Mouse (Mus musculus): ENCODE measurements around the gene Gm7579. TPM values are rescaled to one million over a fixed set of nuclear protein-coding genes. Genes with fewer than 3 reads are reported as not detected.

Gm7579 gene
- polyA plus RNA-seq (2021; fragmentation: Nextera tagmentation), result not detected in 2 replicates
- long read RNA-seq, experiment 1, result 0 reads
- long read RNA-seq, experiment 2, result 0 reads

GRCm38 (mm10) chr7:142211559-142211958 lies at the start of gene Gm7579:
Gene Gm7579 (plus strand): TSS chr7:142211859.

GRCm38 (mm10) chr7:142165639-142166038 lies 46.0 kb upstream of the Gm7579 start, which contains the start of gene Gm4553:
Gene Gm4553 (minus strand): TSS chr7:142165739.

GRCm38 (mm10) chr7:142175905-142176304 lies 35.8 kb upstream of the Gm7579 start, which contains the start of gene Krtap5-2:
Gene Krtap5-2 (minus strand): TSS chr7:142176005.

GRCm38 (mm10) chr7:142190289-142190688 lies 21.4 kb upstream of the Gm7579 start, which contains the start of gene Gm10153:
Gene Gm10153 (minus strand): TSS chr7:142190389.

GRCm38 (mm10) chr7:142201064-142201463 lies 10.6 kb upstream of the Gm7579 start, which contains the start of gene Krtap5-3:
Gene Krtap5-3 (plus strand): TSS chr7:142201364.

GRCm38 (mm10) chr7:142229871-142230270 lies 18.2 kb downstream of the Gm7579 start, which contains the start of gene Krtap5-5:
Gene Krtap5-5 (minus strand): TSS chr7:142229971.

GRCm38 (mm10) chr7:142240978-142241377 lies 29.3 kb downstream of the Gm7579 start, which contains the start of gene Gm40460:
Gene Gm40460 (minus strand): TSS chr7:142241078.

GRCm38 (mm10) chr7:142258254-142258653 lies 46.6 kb downstream of the Gm7579 start, which contains the start of gene Gm2431:
Gene Gm2431 (minus strand): TSS chr7:142258354.

Other genes with a start within 250 kb of the Gm7579 start
- gene Mob2, start 150.8 kb upstream of the Gm7579 start, polyA plus RNA-seq (2021; fragmentation: Nextera tagmentation), result 49.3 and 57.8 TPM in 2 replicates
- gene Dusp8, start 116.0 kb upstream of the Gm7579 start, polyA plus RNA-seq (2021; fragmentation: Nextera tagmentation), result 64.9 and 105 TPM in 2 replicates
- not detected in 2 replicates for gene Gm45618, start 91.1 kb upstream of the Gm7579 start, polyA plus RNA-seq (2021; fragmentation: Nextera tagmentation)
- not detected in 2 replicates for gene Gm39115, start 75.8 kb upstream of the Gm7579 start, polyA plus RNA-seq (2021; fragmentation: Nextera tagmentation)
- not detected in 2 replicates for gene Gm45337, start 67.3 kb upstream of the Gm7579 start, polyA plus RNA-seq (2021; fragmentation: Nextera tagmentation)
- gene Gm29735, start 54.7 kb upstream of the Gm7579 start, polyA plus RNA-seq (2021; fragmentation: Nextera tagmentation), result not detected in 2 replicates
- gene Gm4553, start 46.1 kb upstream of the Gm7579 start, polyA plus RNA-seq (2021; fragmentation: Nextera tagmentation), result not detected in 2 replicates
- not detected in 2 replicates for gene Krtap5-2, start 35.9 kb upstream of the Gm7579 start, polyA plus RNA-seq (2021; fragmentation: Nextera tagmentation)
- not detected in 2 replicates for gene Gm10153, start 21.5 kb upstream of the Gm7579 start, polyA plus RNA-seq (2021; fragmentation: Nextera tagmentation)
- gene Krtap5-3, start 10.5 kb upstream of the Gm7579 start, polyA plus RNA-seq (2021; fragmentation: Nextera tagmentation), result not detected in 2 replicates
- not detected in 2 replicates for gene Krtap5-5, start 18.1 kb downstream of the Gm7579 start, polyA plus RNA-seq (2021; fragmentation: Nextera tagmentation)
- not detected in 2 replicates for gene Gm40460, start 29.2 kb downstream of the Gm7579 start, polyA plus RNA-seq (2021; fragmentation: Nextera tagmentation)
- gene Gm2431, start 46.5 kb downstream of the Gm7579 start, polyA plus RNA-seq (2021; fragmentation: Nextera tagmentation), result not detected in 2 replicates
- gene Gm4559, start 62.5 kb downstream of the Gm7579 start, polyA plus RNA-seq (2021; fragmentation: Nextera tagmentation), result not detected in 2 replicates
- not detected in 2 replicates for gene Krtap5-1, start 85.3 kb downstream of the Gm7579 start, polyA plus RNA-seq (2021; fragmentation: Nextera tagmentation)
- not detected in 2 replicates for gene Krtap5-4, start 91.7 kb downstream of the Gm7579 start, polyA plus RNA-seq (2021; fragmentation: Nextera tagmentation)
- 30.4 and 46.7 TPM in 2 replicates for gene Ifitm10, start 161.9 kb downstream of the Gm7579 start, polyA plus RNA-seq (2021; fragmentation: Nextera tagmentation)
- gene Gm49369, start 170.8 kb downstream of the Gm7579 start, polyA plus RNA-seq (2021; fragmentation: Nextera tagmentation), result not detected in 2 replicates
- 400 and 569 TPM in 2 replicates for gene Ctsd, start 176.2 kb downstream of the Gm7579 start, polyA plus RNA-seq (2021; fragmentation: Nextera tagmentation)
- not detected in 2 replicates for gene Syt8, start 223.0 kb downstream of the Gm7579 start, polyA plus RNA-seq (2021; fragmentation: Nextera tagmentation)
- gene Tnni2, start 229.9 kb downstream of the Gm7579 start, polyA plus RNA-seq (2021; fragmentation: Nextera tagmentation), result 0.99 and 1.4 TPM in 2 replicates
- 3.4 and 4.0 TPM in 2 replicates for gene Lsp1, start 248.9 kb downstream of the Gm7579 start, polyA plus RNA-seq (2021; fragmentation: Nextera tagmentation)

Measured in left cerebral cortex, adult 6 months (tissue).